Mouse (Mus musculus) embryonic facial prominence, embryonic 12.5 days (tissue): ENCODE results near the gene Rps29. TPM values are rescaled to one million over a fixed set of nuclear protein-coding genes. Genes with fewer than 3 reads are reported as not detected.

Experiments used
- ATAC-seq: fragments of 200-750 bp; cut with Nextera tagmentation; 2 replicates; pipeline ENCODE4 v1.8.0; 2017; ENCODE audit not compliant: insufficient number of reproducible peaks, insufficient read depth, low FRiP score, low TSS enrichment
- H3K27ac ChIP-seq: fragments of 300-500 bp; sonication (generic); 2 replicates; pipeline ENCODE4 v1.5.1; 2016; ENCODE audit warnings: mild to moderate bottlenecking
- H3K27me3 ChIP-seq: fragments of 300-500 bp; sonication (generic); 2 replicates; pipeline ENCODE4 v1.6.1; 2016; ENCODE audit warnings: mild to moderate bottlenecking, moderate library complexity
- H3K36me3 ChIP-seq: fragments of 300-500 bp; sonication (generic); 2 replicates; pipeline ENCODE4 v1.6.1; 2016; ENCODE audit warnings: mild to moderate bottlenecking
- H3K4me1 ChIP-seq: fragments of 300-500 bp; sonication (generic); 2 replicates; pipeline ENCODE4 v1.6.1; 2016
- H3K4me2 ChIP-seq: fragments of 300-500 bp; sonication (generic); replicated peaks from 2 replicates; pipeline ENCODE4 v1.6.1; 2016; ENCODE audit warnings: mild to moderate bottlenecking, moderate library complexity
- H3K4me3 ChIP-seq: fragments of 300-500 bp; sonication (generic); 2 replicates; pipeline ENCODE4 v1.5.1; 2016; ENCODE audit warnings: mild to moderate bottlenecking
- H3K9ac ChIP-seq: fragments of 300-500 bp; sonication (generic); 2 replicates; pipeline ENCODE4 v1.6.1; 2016; ENCODE audit warnings: mild to moderate bottlenecking, moderate library complexity
- H3K9me3 ChIP-seq: fragments of 300-500 bp; sonication (generic); 2 replicates; pipeline ENCODE4 v1.6.1; 2016; ENCODE audit warnings: mild to moderate bottlenecking, moderate library complexity
- WGBS: fragments of 180-500 bp; shearing (Covaris S2); methylation state at CpG from one replicate; pipeline ENCODE4 v1.1.7; 2016; 5-methylcytosine and 5-hydroxymethylcytosine counted together
- polyA plus RNA-seq: library from polyadenylated mRNA; unstranded; fragments of >200 nt; fragmentation: Nextera tagmentation; extraction: Ambion mirVana; gene quantifications from 2 replicates; pipeline ENCODE4 v1.2.1, GENCODE M21; 2016

The Rps29 gene
- polyA plus RNA-seq, 1 experiment from 2014 or later: 1,602 TPM

GRCm38 (mm10) chr12:69155923-69156322 lies 3.1 kb downstream of the Rps29 start:
- H3K9ac ChIP-seq: no peak overlapping the region
- H3K9me3 ChIP-seq: no peaks in the 10 kb centered on the region
- H3K36me3 ChIP-seq: peaks cover 20% of the 10 kb centered on the region
- H3K4me3 ChIP-seq: no peak overlapping the region
- H3K27me3 ChIP-seq: no peaks in the 10 kb centered on the region
- ATAC-seq: no peak
- no peak overlapping the region for H3K4me2 ChIP-seq
- no peak overlapping the region for H3K27ac ChIP-seq
- WGBS: 86% methylated on average over 2 of the region's 2 CpGs
- peaks cover 4% of the 10 kb centered on the region for H3K4me1 ChIP-seq

- no peak overlapping the region for H3K4me3 ChIP-seq
- no peaks in the 10 kb centered on the region for H3K4me1 ChIP-seq
- H3K27ac ChIP-seq: no peak overlapping the region
- H3K36me3 ChIP-seq: no peaks in the 10 kb centered on the region
- H3K4me2 ChIP-seq: no peak overlapping the region
- H3K27me3 ChIP-seq: no peaks in the 10 kb centered on the region
- no peak for ATAC-seq
- WGBS: 82% methylated on average over 13 of the region's 13 CpGs
- H3K9me3 ChIP-seq: no peaks in the 10 kb centered on the region
- H3K9ac ChIP-seq: no peak overlapping the region
Measured at GRCm38 (mm10) chr12:69150049-69150448, 8.9 kb downstream of the Rps29 start.

- no peak overlapping the region for H3K4me3 ChIP-seq
- H3K9me3 ChIP-seq: no peaks in the 10 kb centered on the region
- no peaks in the 10 kb centered on the region for H3K27me3 ChIP-seq
- no peaks in the 10 kb centered on the region for H3K36me3 ChIP-seq
- no peak overlapping the region for H3K27ac ChIP-seq
- no peak overlapping the region for H3K4me2 ChIP-seq
- no peaks in the 10 kb centered on the region for H3K4me1 ChIP-seq
- H3K9ac ChIP-seq: no peak overlapping the region
- ATAC-seq: no peak
- WGBS: 89% methylated on average over 5 of the region's 5 CpGs
Measured at GRCm38 (mm10) chr12:69147166-69147735, 11.7 kb downstream of the Rps29 start.

- no peak overlapping the region for H3K27ac ChIP-seq
- H3K36me3 ChIP-seq: no peaks in the 10 kb centered on the region
- H3K9me3 ChIP-seq: no peaks in the 10 kb centered on the region
- H3K4me3 ChIP-seq: no peak overlapping the region
- H3K4me1 ChIP-seq: no peaks in the 10 kb centered on the region
- 71% methylated on average over 6 of the region's 6 CpGs for WGBS
- H3K27me3 ChIP-seq: no peaks in the 10 kb centered on the region
- no peak overlapping the region for H3K9ac ChIP-seq
- no peak overlapping the region for H3K4me2 ChIP-seq
- no peak for ATAC-seq
Measured at GRCm38 (mm10) chr12:69143460-69143859, 15.5 kb downstream of the Rps29 start.

GRCm38 (mm10) chr12:69139841-69140240 lies 19.1 kb downstream of the Rps29 start:
- H3K4me3 ChIP-seq: no peak overlapping the region
- WGBS: 81% methylated on average over 7 of the region's 7 CpGs
- no peak overlapping the region for H3K9ac ChIP-seq
- no peaks in the 10 kb centered on the region for H3K4me1 ChIP-seq
- H3K36me3 ChIP-seq: no peaks in the 10 kb centered on the region
- H3K4me2 ChIP-seq: no peak overlapping the region
- H3K27ac ChIP-seq: no peak overlapping the region
- no peaks in the 10 kb centered on the region for H3K27me3 ChIP-seq
- no peak for ATAC-seq
- no peaks in the 10 kb centered on the region for H3K9me3 ChIP-seq

GRCm38 (mm10) chr12:69139201-69139600 lies 19.8 kb downstream of the Rps29 start:
- H3K36me3 ChIP-seq: no peaks in the 10 kb centered on the region
- no peak for ATAC-seq

GRCm38 (mm10) chr12:69131981-69132380 lies 27.0 kb downstream of the Rps29 start:
- H3K4me3 ChIP-seq: no peak overlapping the region
- no peak overlapping the region for H3K9ac ChIP-seq
- H3K4me1 ChIP-seq: no peaks in the 10 kb centered on the region
- H3K27ac ChIP-seq: no peak overlapping the region
- no peak overlapping the region for H3K4me2 ChIP-seq
- no peaks in the 10 kb centered on the region for H3K36me3 ChIP-seq
- H3K9me3 ChIP-seq: no peaks in the 10 kb centered on the region
- WGBS: 8% methylated on average over 10 of the region's 10 CpGs
- H3K27me3 ChIP-seq: no peaks in the 10 kb centered on the region
- no peak for ATAC-seq

More at GRCm38 (mm10) chr12:69139201-69139600, 19.8 kb downstream of the Rps29 start:
- H3K4me1 ChIP-seq: no peaks in the 10 kb centered on the region
- 83% methylated on average over 3 of the region's 3 CpGs for WGBS
- no peak overlapping the region for H3K9ac ChIP-seq
- no peaks in the 10 kb centered on the region for H3K9me3 ChIP-seq
- H3K27me3 ChIP-seq: no peaks in the 10 kb centered on the region
- H3K4me2 ChIP-seq: no peak overlapping the region
- H3K27ac ChIP-seq: no peak overlapping the region
- no peak overlapping the region for H3K4me3 ChIP-seq

GRCm38 (mm10) chr12:69131267-69131666 lies 27.7 kb downstream of the Rps29 start:
- Histone ChIP-seq H3K4me1 (no peaks in the 10 kb centered on the region), H3K36me3 (no peaks in the 10 kb centered on the region), H3K9ac (no peak overlapping the region), H3K27ac (no peak overlapping the region), H3K4me3 (no peak overlapping the region), H3K4me2 (no peak overlapping the region), H3K27me3 (no peaks in the 10 kb centered on the region), H3K9me3 (no peaks in the 10 kb centered on the region)
- 88% methylated on average over 6 of the region's 6 CpGs for WGBS
- no peak for ATAC-seq

- no peak overlapping the region for H3K27ac ChIP-seq
- H3K27me3 ChIP-seq: no peaks in the 10 kb centered on the region
- H3K4me2 ChIP-seq: peak overlapping the region; percentile 26; the same call in 1 of the 2 replicates
- H3K4me3 ChIP-seq: no peak overlapping the region
- H3K4me1 ChIP-seq: no peaks in the 10 kb centered on the region
- ATAC-seq: no peak
- H3K9me3 ChIP-seq: no peaks in the 10 kb centered on the region
- 70% methylated on average over 12 of the region's 12 CpGs for WGBS
- H3K36me3 ChIP-seq: no peaks in the 10 kb centered on the region
- H3K9ac ChIP-seq: no peak overlapping the region
Measured at GRCm38 (mm10) chr12:69130486-69130885, 28.5 kb downstream of the Rps29 start.

- 41% methylated on average over 18 of the region's 18 CpGs for whole genome bisulfite sequencing
- no peak overlapping the region for H3K27ac ChIP-seq
- no peak overlapping the region for H3K4me3 ChIP-seq
- no peak for ATAC-seq
- no peaks in the 10 kb centered on the region for H3K9me3 ChIP-seq
- no peaks in the 10 kb centered on the region for H3K27me3 ChIP-seq
- no peaks in the 10 kb centered on the region for H3K4me1 ChIP-seq
- no peak overlapping the region for H3K9ac ChIP-seq
- no peaks in the 10 kb centered on the region for H3K36me3 ChIP-seq
- peak overlapping the region; percentile 26; the same call in 1 of the 2 replicates for H3K4me2 ChIP-seq
Measured at GRCm38 (mm10) chr12:69129634-69130310, 29.2 kb downstream of the Rps29 start.

GRCm38 (mm10) chr12:69127626-69128025 lies 31.4 kb downstream of the Rps29 start:
- Histone ChIP-seq H3K4me2 (no peak overlapping the region), H3K9me3 (no peaks in the 10 kb centered on the region), H3K27ac (no peak overlapping the region), H3K36me3 (no peaks in the 10 kb centered on the region), H3K27me3 (no peaks in the 10 kb centered on the region), H3K4me1 (no peaks in the 10 kb centered on the region), H3K9ac (no peak overlapping the region), H3K4me3 (no peak overlapping the region)
- no peak for ATAC-seq
- 79% methylated on average over 3 of the region's 3 CpGs for WGBS

- Histone ChIP-seq H3K4me3 (no peak overlapping the region), H3K4me1 (no peaks in the 10 kb centered on the region), H3K27me3 (no peaks in the 10 kb centered on the region), H3K9me3 (no peaks in the 10 kb centered on the region), H3K27ac (no peak overlapping the region), H3K4me2 (no peak overlapping the region), H3K9ac (no peak overlapping the region), H3K36me3 (no peaks in the 10 kb centered on the region)
- no peak for ATAC-seq
- WGBS: 91% methylated on average over 5 of the region's 5 CpGs
Measured at GRCm38 (mm10) chr12:69127170-69127569, 31.8 kb downstream of the Rps29 start.
